Mouse (Mus musculus) liver (tissue): ENCODE results near the gene A930017K11Rik.

Experiments
- DNase-seq: peaks from one replicate; pipeline ENCODE4 v3.0.0-alpha.2; 2020; ENCODE audit warnings: mixed read lengths

The A930017K11Rik gene

DNA sequence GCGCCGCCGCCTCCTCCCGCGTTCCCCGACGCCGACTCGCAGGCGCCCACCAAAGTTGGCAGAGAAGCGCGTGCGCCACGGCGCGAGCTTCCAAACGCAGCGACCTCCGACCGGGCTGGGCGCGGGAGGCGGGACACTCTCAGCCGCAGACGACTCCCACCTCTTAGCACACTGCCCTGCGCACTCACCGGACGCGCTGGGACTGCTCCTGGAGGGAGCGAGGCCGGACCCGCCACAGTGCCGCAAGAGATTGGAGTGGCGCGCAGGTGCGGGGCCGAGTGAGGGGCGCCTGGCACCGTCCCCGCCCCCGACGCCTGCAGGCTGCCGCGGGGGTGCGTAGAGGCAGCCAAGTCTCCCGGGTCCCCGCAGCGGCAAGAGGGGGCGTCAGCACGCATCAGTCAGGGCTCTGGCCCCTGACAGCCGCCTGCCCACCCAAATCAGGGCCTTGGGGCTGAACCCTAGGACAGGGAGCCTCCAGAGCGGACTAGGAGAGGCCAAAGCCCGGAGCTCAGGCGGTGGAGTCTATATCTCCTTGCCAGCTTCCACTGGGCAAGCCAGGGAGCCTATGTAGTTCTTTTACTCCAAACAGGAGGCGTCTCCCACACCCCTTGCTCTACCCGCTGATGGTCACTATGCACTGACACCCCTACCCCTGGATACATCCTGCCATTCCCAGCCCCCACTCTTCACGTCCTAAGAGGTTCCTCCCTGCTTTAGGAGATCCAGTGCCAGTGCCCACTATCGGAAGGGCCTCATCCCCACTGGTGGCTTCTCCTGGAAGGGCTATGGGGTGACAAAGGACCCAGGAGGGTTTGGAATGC is at the start of gene A930017K11Rik:
TSS of gene A930017K11Rik (minus strand) at position 763 of the 821 bp plus-strand sequence.
- DNase-seq, result no peak

GRCm38 (mm10) chr17:25998425-25998824 is 46.1 kb upstream of the A930017K11Rik start:
- DNase-seq, result no peak

- no peak for DNase-seq
Observed at GRCm38 (mm10) chr17:25993489-25993888, 41.1 kb upstream of the A930017K11Rik start.

DNA sequence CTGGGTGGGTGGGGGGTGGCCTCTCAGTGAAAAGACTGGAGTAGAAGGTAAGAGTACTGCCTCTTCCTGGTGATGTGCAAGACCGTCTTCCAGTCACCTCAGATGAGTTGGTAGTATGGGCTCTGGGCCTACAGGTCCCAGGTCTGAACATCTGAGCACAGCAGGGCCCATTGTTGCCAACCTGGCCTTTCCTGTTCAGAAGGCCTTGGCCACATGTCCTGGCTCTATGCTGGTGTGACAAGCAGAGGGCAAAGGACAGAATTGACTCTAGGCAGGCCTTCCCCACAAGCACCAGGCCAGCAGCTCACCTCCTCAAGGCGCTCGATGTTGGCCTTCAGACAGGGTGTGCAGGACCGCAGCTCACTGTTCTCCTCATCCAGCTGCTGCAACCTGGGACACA is 39.9 kb upstream of the A930017K11Rik start:
- DNase-seq, result no peak

DNA sequence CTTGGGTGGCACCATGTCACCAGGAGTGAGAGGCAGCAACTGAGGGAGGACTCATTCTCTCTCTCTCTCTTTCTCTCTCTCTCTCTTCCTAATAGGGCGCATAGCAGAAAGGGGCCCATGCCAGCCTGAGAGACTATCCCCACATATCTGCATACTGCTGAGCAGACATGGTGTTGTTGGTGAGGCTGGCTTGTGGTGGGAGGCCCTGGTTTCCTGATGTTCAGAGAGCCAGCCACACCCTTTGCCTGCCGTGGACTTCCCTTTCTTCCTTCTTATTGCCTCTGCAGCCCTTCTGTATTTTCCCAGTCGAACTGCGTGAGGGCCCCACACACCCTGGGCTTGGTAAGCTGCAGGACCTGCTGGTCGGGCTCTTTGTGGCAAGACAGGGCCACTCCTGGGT is 38.0 kb upstream of the A930017K11Rik start:
- DNase-seq, result no peak

- peak; percentile 90 for DNase-seq
Observed at GRCm38 (mm10) chr17:25985306-25986294, 33.2 kb upstream of the A930017K11Rik start, which contains the start of gene Capn15. Gene Capn15, minus strand, starts transcription at chr17:25985796.

GRCm38 (mm10) chr17:25984556-25985305 is 32.4 kb upstream of the A930017K11Rik start:
- DNase-seq, result no peak

DNA sequence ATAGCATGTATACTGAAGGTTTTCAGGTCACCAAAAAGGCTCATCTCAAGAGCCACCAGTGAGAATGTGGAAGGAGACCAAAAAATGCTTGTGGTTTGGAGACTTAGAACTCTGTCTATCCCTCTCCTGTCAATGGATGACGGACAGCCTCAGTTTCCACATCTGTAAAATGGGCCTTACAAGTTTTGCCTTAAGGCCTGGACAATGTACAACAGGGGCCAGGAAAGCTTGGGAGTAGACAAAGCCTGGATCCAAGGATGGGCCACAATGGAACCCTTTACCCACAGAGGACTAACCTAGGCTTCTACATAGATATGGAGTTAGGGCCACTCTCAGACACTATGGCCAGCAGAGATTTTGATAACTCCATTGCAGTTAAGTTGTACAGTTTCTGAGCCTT is 31.7 kb upstream of the A930017K11Rik start:
- DNase-seq, result no peak

DNA sequence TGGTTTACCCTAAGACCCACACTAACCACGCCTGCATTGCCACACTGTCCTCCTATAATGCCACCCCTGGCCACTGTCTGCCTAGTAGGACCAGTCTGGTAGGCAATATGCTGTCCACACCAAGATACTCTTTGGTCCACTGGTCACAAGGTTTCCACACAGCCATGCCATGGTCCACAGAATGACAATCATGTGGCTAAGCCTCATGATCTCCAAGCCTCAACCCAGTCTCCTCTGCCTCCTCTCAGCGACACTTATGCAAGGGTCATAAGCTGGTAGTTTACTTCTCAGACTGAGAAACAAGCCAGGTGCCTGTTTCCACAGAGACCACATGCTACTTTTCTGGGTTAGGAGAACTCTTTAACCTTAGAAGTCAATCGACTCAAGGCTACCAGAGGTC is 30.5 kb upstream of the A930017K11Rik start:
- DNase-seq, result no peak

DNA sequence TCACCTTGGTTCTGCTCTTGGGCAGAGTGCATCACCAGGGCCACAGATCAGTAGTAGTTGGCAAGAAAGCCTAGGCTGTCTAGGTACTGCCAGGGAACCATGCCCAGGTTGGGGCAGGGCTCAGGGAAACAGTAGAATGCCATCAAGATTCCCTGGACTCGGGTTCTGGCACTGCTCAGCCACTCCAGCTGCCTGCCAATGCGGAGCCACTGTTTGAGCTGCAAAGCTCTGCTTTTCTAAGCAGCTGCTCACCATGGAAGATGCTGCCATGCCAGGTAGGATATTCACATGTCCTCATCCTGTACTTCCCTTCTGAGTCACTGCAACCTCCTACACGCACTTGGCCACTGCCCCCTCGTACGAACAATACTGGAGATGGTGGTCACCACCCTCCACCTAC is 28.5 kb upstream of the A930017K11Rik start:
- no peak for DNase-seq

- DNase-seq, result no peak
Observed at GRCm38 (mm10) chr17:25979829-25980738, 27.7 kb upstream of the A930017K11Rik start.

DNA sequence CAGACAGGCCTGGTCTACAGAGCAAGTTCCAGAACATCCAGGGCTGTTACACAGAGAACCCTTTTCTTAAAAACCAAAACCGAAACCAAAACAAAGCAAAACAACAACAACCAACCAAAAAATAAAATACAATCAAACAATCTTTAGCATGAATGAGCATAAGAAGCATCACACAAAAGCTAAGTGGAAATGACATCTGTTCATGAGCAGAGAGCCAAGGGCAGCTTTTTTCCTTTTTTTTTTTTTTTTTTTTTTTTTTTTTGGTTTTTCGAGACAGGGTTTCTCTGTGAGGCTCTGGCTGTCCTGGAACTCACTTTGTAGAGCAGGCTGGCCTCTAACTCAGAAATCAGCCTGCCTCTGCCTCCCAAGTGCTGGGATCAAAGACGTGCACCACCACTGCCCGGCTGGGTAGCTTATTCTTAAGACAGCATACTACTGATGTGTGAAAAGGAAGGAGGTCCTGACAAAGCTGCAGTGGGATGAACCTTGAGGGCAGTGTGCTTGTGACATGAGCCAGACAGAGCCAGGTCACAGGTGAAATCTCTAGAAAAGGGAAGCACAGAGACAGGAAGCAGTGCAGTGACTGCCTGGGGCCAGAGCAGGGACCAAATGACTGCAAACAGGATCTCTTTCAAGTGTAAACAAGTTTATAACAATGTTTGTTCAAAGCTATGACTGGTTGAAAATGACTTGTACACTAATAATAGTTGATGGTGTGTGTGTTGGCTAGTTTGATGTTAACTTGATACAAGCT is 18.8 kb upstream of the A930017K11Rik start:
- DNase-seq, result no peak

DNA sequence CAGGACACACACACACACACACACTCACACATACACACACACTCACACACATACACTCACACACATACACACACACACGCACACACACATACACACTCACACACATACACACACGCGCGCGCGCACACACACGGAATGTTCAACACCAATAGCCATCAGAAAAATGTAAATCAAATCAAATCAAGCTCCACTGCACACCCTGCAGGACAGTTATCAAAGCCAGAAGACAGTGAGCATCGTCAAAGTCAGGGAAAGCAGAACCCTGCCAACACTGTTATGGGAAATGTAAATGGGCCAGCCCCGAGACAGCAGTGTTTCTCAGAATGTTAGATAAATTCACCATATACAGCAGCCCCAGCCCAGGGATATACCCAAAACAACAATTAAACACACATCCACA is 18.1 kb upstream of the A930017K11Rik start:
- no peak for DNase-seq

DNA sequence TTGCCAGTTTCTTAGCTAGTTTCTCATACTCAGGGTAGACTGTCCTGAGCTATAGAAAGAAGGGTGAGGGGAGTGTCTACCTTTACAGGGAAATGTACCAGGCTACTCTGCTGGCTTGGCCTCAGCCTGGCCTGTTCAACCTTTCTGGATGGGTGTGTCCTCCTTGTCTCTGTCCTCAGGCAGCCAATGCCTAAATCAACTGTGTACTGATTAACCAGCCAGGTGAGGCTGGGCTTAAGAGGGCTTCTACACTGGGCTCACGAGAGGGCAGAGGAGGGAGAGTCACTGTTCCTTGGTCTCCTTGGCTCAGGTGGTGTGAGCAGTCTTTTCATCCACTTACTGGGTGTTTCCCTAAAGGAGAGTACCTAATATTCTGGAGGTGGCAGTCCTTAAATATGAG is 15.8 kb upstream of the A930017K11Rik start:
- DNase-seq, result peak; percentile 51

DNA sequence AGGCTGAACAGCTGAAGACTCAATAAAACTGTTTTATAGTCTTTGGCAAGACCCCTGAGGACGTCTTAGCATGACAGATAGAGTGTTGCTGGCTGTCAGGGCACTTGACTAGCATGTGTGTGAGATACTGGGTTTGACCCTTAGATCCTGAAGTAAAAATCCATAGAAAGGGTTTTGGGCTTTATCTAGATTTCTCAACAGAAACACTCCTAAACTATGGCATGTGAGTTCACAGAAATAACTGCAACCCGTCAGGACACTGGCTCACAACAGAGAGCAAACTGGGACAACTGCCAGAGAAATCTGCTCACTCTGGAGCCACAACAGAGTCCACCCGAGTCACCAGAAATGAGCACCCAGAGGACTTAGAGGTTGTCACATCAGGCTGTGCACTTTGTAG is 15.3 kb upstream of the A930017K11Rik start:
- no peak for DNase-seq

DNA sequence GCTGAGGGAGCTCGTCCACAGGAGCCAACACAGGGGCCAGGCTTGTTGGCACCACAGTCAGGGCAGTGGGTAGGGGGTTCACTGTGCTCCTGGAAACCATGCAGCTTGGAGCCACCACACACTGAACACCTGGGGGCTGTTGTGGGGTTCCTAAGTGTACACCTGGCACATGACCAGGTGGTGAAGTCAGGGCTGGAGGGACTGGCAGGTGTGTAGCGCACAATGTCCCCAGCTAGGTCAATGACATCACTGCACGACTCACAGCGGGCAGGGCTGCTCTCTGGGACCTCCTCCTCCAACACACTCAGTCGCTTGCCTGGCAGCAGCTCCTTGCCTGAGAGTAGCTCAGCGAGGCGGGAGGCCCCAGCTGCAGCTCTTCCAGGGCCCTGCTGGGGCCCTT is 11.9 kb upstream of the A930017K11Rik start:
- no peak for DNase-seq

- peak; percentile 60 for DNase-seq
Observed at GRCm38 (mm10) chr17:25962413-25962905, 10.1 kb upstream of the A930017K11Rik start.

GRCm38 (mm10) chr17:25961566-25961965 is 9.2 kb upstream of the A930017K11Rik start:
- DNase-seq, result peak; percentile 90

- DNase-seq, result peak; percentile 4
Observed at GRCm38 (mm10) chr17:25959630-25960467, 7.5 kb upstream of the A930017K11Rik start.
